19 mouse cellular contexts compared by ENCODE assay signal in the genomic region with DNA sequence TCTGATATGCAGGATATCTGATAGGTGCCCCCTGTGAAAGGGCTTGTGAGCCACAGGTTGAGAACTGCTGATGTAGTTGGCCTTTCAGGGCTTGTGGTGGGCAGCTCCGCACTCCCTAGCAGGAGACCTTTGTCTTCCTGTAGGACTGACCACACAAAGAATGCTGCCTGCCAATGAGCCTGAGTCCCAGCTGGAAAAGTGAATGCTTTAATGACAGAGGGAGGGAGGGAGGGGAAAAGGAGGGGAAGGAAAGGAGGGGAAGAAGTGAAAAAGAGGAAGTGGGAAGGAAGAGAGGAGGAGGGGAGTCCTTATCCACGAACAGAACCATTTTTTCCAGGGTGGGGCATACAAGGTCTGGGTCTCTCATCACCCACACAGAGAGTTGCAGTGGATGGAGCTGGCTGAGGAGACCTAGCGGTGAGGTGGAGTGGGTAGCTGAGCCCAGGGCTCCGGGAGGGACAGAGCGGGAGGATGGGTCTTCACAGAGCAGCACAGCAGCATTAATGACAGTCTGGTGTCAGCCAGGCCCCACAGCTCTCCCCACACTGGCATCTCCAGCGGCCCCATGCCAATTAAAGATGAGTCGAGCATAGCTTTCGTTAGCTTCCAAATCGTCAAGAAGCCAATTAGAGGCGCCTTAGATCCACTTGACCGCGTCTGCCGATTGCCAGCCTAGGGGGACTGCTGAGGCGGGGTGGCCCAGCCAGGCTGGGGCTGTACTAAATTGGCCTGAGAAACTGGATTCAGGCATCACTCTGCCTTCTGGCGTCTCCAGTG. TPM values are rescaled to one million over a fixed set of nuclear protein-coding genes. Genes with fewer than 3 reads are reported as not detected.
DNase-seq lines count a peak whose midpoint lies in the region; ATAC-seq lines count a peak whose summit lies in the region.
"Had no signal": no experiment of that assay in that cellular context is flagged by ENCODE, and none has a peak within 500 bp of the region (broad histone marks: within the 10 kb centered on the region; RNA-seq: fewer than 3 reads in every experiment).

No protein-coding gene starts in this region.

- H3K27ac ChIP-seq in forebrain, embryonic 16.5 days (ENCODE audit: low read length), result no peak overlapping the region
- no peak overlapping the region for H3K27ac ChIP-seq in midbrain, embryonic 11.5 days (ENCODE audit: low read depth, low read length)
- H3K27ac ChIP-seq: gastrocnemius, adult 2 months; heart, embryonic 13.5 days; macrophage had no signal

- WGBS in forebrain, embryonic 16.5 days, result 10% methylated on average over 15 of the region's 15 CpGs
- 24% methylated on average over 15 of the region's 15 CpGs for WGBS in midbrain, embryonic 11.5 days

- peaks cover 12% of the 10 kb centered on the region for H3K4me1 ChIP-seq in forebrain, embryonic 16.5 days (replicated peaks; ENCODE audit: control insufficient read depth, insufficient read depth, low read length)
- peaks cover 3% of the 10 kb centered on the region; the same call in 1 of the 2 replicates for H3K4me1 ChIP-seq in midbrain, embryonic 11.5 days (ENCODE audit: control insufficient read depth, insufficient read depth, low read length)

- no peaks in the 10 kb centered on the region for H3K36me3 ChIP-seq in forebrain, embryonic 16.5 days (ENCODE audit: control insufficient read depth, insufficient read depth)
- H3K36me3 ChIP-seq in midbrain, embryonic 11.5 days (ENCODE audit: control insufficient read depth, insufficient read depth, low read length), result no peaks in the 10 kb centered on the region
- H3K36me3 ChIP-seq: heart, embryonic 13.5 days had no signal

- peak; percentile 50; the same call in 1 of the 2 replicates for ATAC-seq in forebrain, embryonic 16.5 days
- ATAC-seq in midbrain, embryonic 11.5 days (ENCODE audit: low FRiP score), result peak; percentile 35; the same call in 1 of the 2 replicates

- H3K4me3 ChIP-seq in forebrain, embryonic 16.5 days (replicated peaks; ENCODE audit: low read length), result no peak overlapping the region
- no peak overlapping the region for H3K4me3 ChIP-seq in midbrain, embryonic 11.5 days (ENCODE audit: low read depth, low read length)
- H3K4me3 ChIP-seq: gastrocnemius, adult 2 months; heart, embryonic 13.5 days had no signal

- H3K27me3 ChIP-seq in forebrain, embryonic 16.5 days (replicated peaks; ENCODE audit: control insufficient read depth, insufficient read depth, low read length), result no peaks in the 10 kb centered on the region
- H3K27me3 ChIP-seq in midbrain, embryonic 11.5 days (ENCODE audit: control insufficient read depth, insufficient read depth, low read length), result no peaks in the 10 kb centered on the region

- peak; percentile 81 for DNase-seq in left cerebral cortex, postnatal 4 days
- no peak for DNase-seq in left cerebral cortex, postnatal 14 days (ENCODE audit: low spot score in 2 of 2)
- peak; percentile 89 for DNase-seq in midbrain, embryonic 11.5 days (ENCODE audit: low spot score, missing footprints)
- no peak for DNase-seq in layer of hippocampus, postnatal 25 days (ENCODE audit: extremely low spot score in 1 of 2, low spot score in 1 of 2)
- DNase-seq in gastrocnemius, adult 18-20 months (ENCODE audit: low spot score), result no peak
- DNase-seq in T-cell, adult 2 months (ENCODE audit: low spot score), result no peak
- DNase-seq in cerebellum, adult 11 months, result no peak
- DNase-seq: adrenal gland, postnatal 25 days; cerebellum, adult 11-12 months; gastrocnemius, adult 2 months; thymus, postnatal 36 days had no signal

- intact Hi-C loops in left cerebral cortex, postnatal 4 days (cut with DNase I), result no loop called here
- intact Hi-C loops in left cerebral cortex, postnatal 14 days (cut with DNase I), result no loop called here

- H3K4me2 ChIP-seq in forebrain, embryonic 16.5 days (ENCODE audit: low read length), result peak overlapping the region; percentile 19
- no peak overlapping the region for H3K4me2 ChIP-seq in midbrain, embryonic 11.5 days
- H3K4me2 ChIP-seq: heart, embryonic 13.5 days had no signal

- H3K9me3 ChIP-seq in forebrain, embryonic 16.5 days (ENCODE audit: control insufficient read depth, low read length), result no peaks in the 10 kb centered on the region
- H3K9me3 ChIP-seq in midbrain, embryonic 11.5 days (ENCODE audit: control insufficient read depth, low read length), result no peaks in the 10 kb centered on the region
- H3K9me3 ChIP-seq: heart, embryonic 13.5 days had no signal

- H3K9ac ChIP-seq in forebrain, embryonic 16.5 days (replicated peaks; ENCODE audit: low read depth, low read length), result 0 out of 2 replicates have a peak overlapping the region, but pooled peaks have one; percentile 22
- H3K9ac ChIP-seq in midbrain, embryonic 11.5 days (ENCODE audit: low read length), result no peak overlapping the region
- H3K9ac ChIP-seq: heart, embryonic 13.5 days had no signal

RNA-seq across cellular contexts. Expression of a gene that starts 33.8 kb away (rescaled TPM):
- 10 to 100 TPM; 26.0 to 27.4 TPM for total RNA-seq in left cerebral cortex, postnatal 4 days (2021)
- 10 to 100 TPM; 17.2 to 17.9 TPM for total RNA-seq in left cerebral cortex, postnatal 14 days (2021)
- 75.0 and 90.0 TPM in 2 replicates for polyA plus RNA-seq in forebrain, embryonic 16.5 days (2015; fragmentation: Nextera tagmentation; extraction: Ambion mirVana)
- 72.2 and 81.2 TPM in 2 replicates for polyA plus RNA-seq in midbrain, embryonic 11.5 days (2014; fragmentation: Nextera tagmentation; extraction: Ambion mirVana)
- total RNA-seq in layer of hippocampus, postnatal 25 days (2021), result 10 to 100 TPM; 20.5 TPM
- total RNA-seq in gastrocnemius, adult 18-20 months (2021), result 10 to 100 TPM in 1 of 2 experiments, 1 to 10 TPM in 1; 7.8 to 10.6 TPM

RNA-seq across cellular contexts. Expression of a gene that starts 34.3 kb away (rescaled TPM):
- not detected for total RNA-seq in left cerebral cortex, postnatal 4 days (2021)
- not detected for total RNA-seq in left cerebral cortex, postnatal 14 days (2021)
- polyA plus RNA-seq in forebrain, embryonic 16.5 days (2015; fragmentation: Nextera tagmentation; extraction: Ambion mirVana), result not detected in 2 replicates
- polyA plus RNA-seq in midbrain, embryonic 11.5 days (2014; fragmentation: Nextera tagmentation; extraction: Ambion mirVana), result not detected in 2 replicates
- not detected for total RNA-seq in layer of hippocampus, postnatal 25 days (2021)
- total RNA-seq in gastrocnemius, adult 18-20 months (2021), result not detected
- total RNA-seq: adrenal gland, postnatal 25 days; gastrocnemius, adult 2 months; left cerebral cortex, postnatal 25 days had no signal
- polyA plus RNA-seq: heart, embryonic 13.5 days; intestine, embryonic 14.5 days; large intestine, adult 2 months; macrophage; stomach, embryonic 16.5 days had no signal

RNA-seq across cellular contexts. Expression of a gene that starts 40.8 kb away (rescaled TPM):
- under 1 TPM; 0.08 to 0.54 TPM for total RNA-seq in left cerebral cortex, postnatal 4 days (2021)
- total RNA-seq in left cerebral cortex, postnatal 14 days (2021), result under 1 TPM in 1 of 2 experiments, not detected in 1; 0.08 TPM
- polyA plus RNA-seq in forebrain, embryonic 16.5 days (2015; fragmentation: Nextera tagmentation; extraction: Ambion mirVana), result 0.11 and 0.29 TPM in 2 replicates
- 0.60 and 0.86 TPM in 2 replicates for polyA plus RNA-seq in midbrain, embryonic 11.5 days (2014; fragmentation: Nextera tagmentation; extraction: Ambion mirVana)
- total RNA-seq in layer of hippocampus, postnatal 25 days (2021), result under 1 TPM; 0.16 to 0.32 TPM
- under 1 TPM; 0.78 to 0.84 TPM for total RNA-seq in gastrocnemius, adult 18-20 months (2021)
- total RNA-seq: adrenal gland, postnatal 25 days had no signal
- polyA plus RNA-seq: macrophage had no signal

RNA-seq across cellular contexts. Expression of a gene that starts 47.2 kb away (rescaled TPM):
- 10 to 100 TPM; 33.5 to 37.2 TPM for total RNA-seq in left cerebral cortex, postnatal 4 days (2021)
- 10 to 100 TPM; 38.6 to 41.7 TPM for total RNA-seq in left cerebral cortex, postnatal 14 days (2021)
- 2.4 and 3.2 TPM in 2 replicates for polyA plus RNA-seq in forebrain, embryonic 16.5 days (2015; fragmentation: Nextera tagmentation; extraction: Ambion mirVana)
- 0.77 and 1.0 TPM in 2 replicates for polyA plus RNA-seq in midbrain, embryonic 11.5 days (2014; fragmentation: Nextera tagmentation; extraction: Ambion mirVana)
- total RNA-seq in layer of hippocampus, postnatal 25 days (2021), result 10 to 100 TPM; 27.4 to 29.4 TPM
- total RNA-seq in gastrocnemius, adult 18-20 months (2021), result not detected
- total RNA-seq: gastrocnemius, adult 2 months had no signal
- polyA plus RNA-seq: liver, embryonic 16.5 days; macrophage had no signal

Comparison
In these comparisons a context has a peak if more than half of its experiments do, and no peak if none do; other contexts are left out.
1. DNase-seq: peak in left cerebral cortex, postnatal 4 days (single experiment) and midbrain, embryonic 11.5 days (single experiment); none in left cerebral cortex, postnatal 14 days (0 of 2), layer of hippocampus, postnatal 25 days (0 of 2), gastrocnemius, adult 18-20 months (single experiment), T-cell, adult 2 months (single experiment) and cerebellum, adult 11 months (single experiment).